Mouse (Mus musculus) mammary gland, adult 2 months (tissue): ENCODE results near the gene Kdf1. TPM values are rescaled to one million over a fixed set of nuclear protein-coding genes. Genes with fewer than 3 reads are reported as not detected.

Experiments
- polyA plus RNA-seq: library from polyadenylated mRNA; depleted of rRNA; stranded (reverse); fragments of >200 nt; gene quantifications from 2 replicates; pipeline ENCODE4 v1.2.3, GENCODE M21; 2012; ENCODE audit warnings: low replicate concordance; rRNA removed

Gene Kdf1
- polyA plus RNA-seq, result 8.0 and 19.8 TPM in 2 replicates

GRCm38 (mm10) chr4:133518601-133519368, at the start of gene Kdf1:
TSS of gene Kdf1 (plus strand) at chr4:133518963.

GRCm38 (mm10) chr4:133479458-133480184, 39.1 kb upstream of the Kdf1 start, which contains the start of gene Tent5b:
TSS of gene Tent5b (plus strand) at chr4:133480132.

GRCm38 (mm10) chr4:133498160-133498724, 20.5 kb upstream of the Kdf1 start, which contains the start of gene Trnp1:
TSS of gene Trnp1 (minus strand) at chr4:133498550.

GRCm38 (mm10) chr4:133545272-133546231, 26.8 kb downstream of the Kdf1 start, which contains the start of gene Nudc:
TSS of gene Nudc (minus strand) at chr4:133545996.

GRCm38 (mm10) chr4:133552768-133553447, 34.1 kb downstream of the Kdf1 start, which contains the start of gene Nr0b2:
TSS of gene Nr0b2 (plus strand) at chr4:133553376.

GRCm38 (mm10) chr4:133574070-133574842, 55.5 kb downstream of the Kdf1 start, which contains the start of gene Gpatch3:
TSS of gene Gpatch3 (plus strand) at chr4:133574745.

Other genes with a start within 250 kb of the Kdf1 start
- 73.3 and 109 TPM in 2 replicates for gene Tmem222, start 241.2 kb upstream of the Kdf1 start, polyA plus RNA-seq
- gene Wdtc1, start 165.5 kb upstream of the Kdf1 start, polyA plus RNA-seq, result 57.7 and 67.8 TPM in 2 replicates
- gene Slc9a1, start 149.3 kb upstream of the Kdf1 start, polyA plus RNA-seq, result 46.8 and 62.8 TPM in 2 replicates
- 2.1 and 3.9 TPM in 2 replicates for gene Tent5b, start 38.8 kb upstream of the Kdf1 start, polyA plus RNA-seq
- 1.7 and 3.1 TPM in 2 replicates for gene Trnp1, start 20.4 kb upstream of the Kdf1 start, polyA plus RNA-seq
- gene Nudc, start 27.0 kb downstream of the Kdf1 start, polyA plus RNA-seq, result 22.5 and 22.6 TPM in 2 replicates
- gene Nr0b2, start 34.4 kb downstream of the Kdf1 start, polyA plus RNA-seq, result 0.20 and 1.4 TPM in 2 replicates
- gene Gpatch3, start 55.8 kb downstream of the Kdf1 start, polyA plus RNA-seq, result 3.7 and 6.7 TPM in 2 replicates
- 31.4 and 61.9 TPM in 2 replicates for gene Gpn2, start 65.4 kb downstream of the Kdf1 start, polyA plus RNA-seq
- 33.2 and 45.9 TPM in 2 replicates for gene Sfn, start 83.2 kb downstream of the Kdf1 start, polyA plus RNA-seq
- 78.5 and 118 TPM in 2 replicates for gene Zdhhc18, start 131.2 kb downstream of the Kdf1 start, polyA plus RNA-seq
- gene Pigv, start 153.7 kb downstream of the Kdf1 start, polyA plus RNA-seq, result 13.0 and 14.3 TPM in 2 replicates
- gene Arid1a, start 237.8 kb downstream of the Kdf1 start, polyA plus RNA-seq, result 52.4 and 111 TPM in 2 replicates